Mouse (Mus musculus) small intestine, adult 2 months (tissue): ENCODE results near the gene Tmem39b. TPM values are rescaled to one million over a fixed set of nuclear protein-coding genes. Genes with fewer than 3 reads are reported as not detected.
"Not testable (repeated sequence)": the region's sequence is repeated elsewhere in the genome, so short reads cannot be mapped to it uniquely, and the experiment has no call there.

Experiments used
- H3K27ac ChIP-seq: fragments of 200-500 bp; 2 replicates; pipeline ENCODE4 v1.5.1; 2012; ENCODE audit warnings: low read depth, low read length, control low read depth, inconsistent platforms; ENCODE audit not compliant: insufficient read depth
- H3K27me3 ChIP-seq: fragments of 200-500 bp; 2 replicates; pipeline ENCODE4 v1.6.1; 2012; ENCODE audit warnings: mild to moderate bottlenecking, moderate library complexity, low read length, inconsistent platforms; ENCODE audit not compliant: control insufficient read depth, insufficient read depth
- H3K36me3 ChIP-seq: fragments of 200-500 bp; 2 replicates; pipeline ENCODE4 v1.6.1; 2012; ENCODE audit warnings: mild to moderate bottlenecking, low read length, control low read depth, inconsistent platforms; ENCODE audit not compliant: control insufficient read depth, insufficient read depth
- H3K4me1 ChIP-seq: fragments of 200-500 bp; 2 replicates; pipeline ENCODE4 v1.6.1; 2012; ENCODE audit warnings: low read length, inconsistent platforms, mixed read lengths; ENCODE audit not compliant: control insufficient read depth, insufficient read depth, insufficient read length
- H3K4me3 ChIP-seq: fragments of 200-500 bp; 2 replicates; pipeline ENCODE4 v1.5.1; 2012; ENCODE audit warnings: low read depth, mild to moderate bottlenecking, control low read depth, inconsistent platforms, low read length, moderate library complexity
- CTCF ChIP-seq: fragments of 200-500 bp; IDR thresholded peaks from 2 replicates; pipeline ENCODE4 v1.5.1; 2012; ENCODE audit warnings: low read depth, mild to moderate bottlenecking, control low read depth, inconsistent platforms, low read length, moderate library complexity, mixed read lengths; ENCODE audit not compliant: insufficient replicate concordance, insufficient read length; ENCODE audit errors: extremely low read depth
- POLR2A ChIP-seq: fragments of 200-500 bp; IDR thresholded peaks from 2 replicates; pipeline ENCODE4 v1.6.1; 2012; ENCODE audit warnings: low read depth, mild to moderate bottlenecking, control low read depth, inconsistent platforms, low read length, moderate library complexity
- WGBS: fragments of 180-500 bp; shearing (Covaris S2); methylation state at CpG from one replicate; pipeline ENCODE4 v1.1.7; 2018; 5-methylcytosine and 5-hydroxymethylcytosine counted together
- polyA plus RNA-seq: library from polyadenylated mRNA; depleted of rRNA; stranded (reverse); fragments of >200 nt; gene quantifications from 2 replicates; pipeline ENCODE4 v1.2.3, GENCODE M21; 2012

Tmem39b gene
- polyA plus RNA-seq, 1 experiment, result 21.4 TPM

DNA sequence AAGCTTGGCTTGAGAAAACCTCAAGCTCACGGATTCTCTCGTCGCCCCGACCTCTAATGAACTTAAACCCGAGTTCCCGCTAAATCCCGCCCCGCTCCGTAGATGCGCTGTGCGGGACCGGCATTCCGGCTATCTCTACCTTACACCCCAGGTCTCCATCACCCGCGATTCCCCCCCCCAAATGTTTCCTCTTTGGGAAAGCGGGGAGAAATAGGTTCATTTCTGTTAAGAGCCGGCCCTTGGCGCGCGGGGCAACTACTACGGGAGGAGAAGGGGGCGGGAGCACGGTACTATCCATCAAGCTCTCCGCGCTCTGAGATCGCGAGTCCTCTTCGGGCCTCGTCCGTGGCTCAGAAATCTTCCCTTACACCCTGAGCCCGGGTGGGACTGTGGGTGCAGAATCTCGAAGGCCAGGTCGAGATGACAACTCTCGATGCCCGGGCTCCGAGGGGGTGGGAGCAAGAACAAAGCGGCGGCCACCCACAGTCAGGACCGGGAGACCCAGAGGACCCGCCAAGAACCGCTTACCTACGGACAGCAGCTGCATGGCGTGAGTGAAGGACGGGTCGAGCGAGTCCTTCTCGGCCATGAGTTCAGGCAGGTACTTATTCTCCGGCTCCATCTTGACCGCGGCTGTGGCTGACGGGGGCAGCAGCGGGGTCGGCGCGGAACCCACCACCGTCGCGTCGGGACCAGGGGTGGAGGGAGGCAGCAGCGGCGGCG lies 44.8 kb upstream of the Tmem39b start:
- peaks cover 2% of the 10 kb centered on the region; the same call in 1 of the 2 replicates for H3K4me1 ChIP-seq
- no peaks in the 10 kb centered on the region for H3K27me3 ChIP-seq
- peak overlapping the region; percentile 91 for H3K27ac ChIP-seq
- peaks cover 4% of the 10 kb centered on the region; the same call in 1 of the 2 replicates for H3K36me3 ChIP-seq
- peak overlapping the region; percentile 85 for H3K4me3 ChIP-seq
- TF ChIP-seq POLR2A (no peak), CTCF (no peak)
- WGBS, result 1% methylated on average over 62 of the region's 62 CpGs

DNA sequence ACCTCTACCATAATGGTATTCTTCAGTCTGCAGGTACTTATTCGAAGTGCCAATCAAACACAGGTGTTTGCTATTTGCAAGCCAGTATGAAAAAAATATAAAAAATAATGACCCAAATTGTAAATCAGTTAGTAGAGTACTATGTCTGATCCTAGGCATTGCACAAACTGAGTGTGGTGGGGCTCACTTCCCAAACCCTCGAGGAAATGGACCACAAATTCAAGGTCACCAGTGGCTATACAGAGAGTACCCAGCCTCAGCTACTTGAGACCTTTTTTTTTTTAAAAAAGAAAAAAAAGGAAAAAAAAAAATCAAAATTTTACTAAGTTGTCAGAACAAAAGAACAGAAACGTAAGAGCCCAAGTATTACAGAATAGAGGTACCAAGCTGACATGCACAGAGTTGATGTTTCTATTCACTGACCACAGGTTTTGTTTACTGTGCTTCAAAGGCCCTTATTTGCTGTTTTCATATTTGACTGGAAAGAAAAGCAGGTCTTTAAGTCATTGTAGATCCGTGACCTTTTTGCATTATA lies 42.5 kb upstream of the Tmem39b start:
- WGBS, result 59% methylated on average over 4 of the region's 4 CpGs
- Histone ChIP-seq H3K4me1 (peaks cover 2% of the 10 kb centered on the region; the same call in 1 of the 2 replicates), H3K27me3 (no peaks in the 10 kb centered on the region), H3K27ac (no peak overlapping the region), H3K4me3 (no peak overlapping the region), H3K36me3 (peaks cover 4% of the 10 kb centered on the region; the same call in 1 of the 2 replicates)
- no peak for TF ChIP-seq CTCF

DNA sequence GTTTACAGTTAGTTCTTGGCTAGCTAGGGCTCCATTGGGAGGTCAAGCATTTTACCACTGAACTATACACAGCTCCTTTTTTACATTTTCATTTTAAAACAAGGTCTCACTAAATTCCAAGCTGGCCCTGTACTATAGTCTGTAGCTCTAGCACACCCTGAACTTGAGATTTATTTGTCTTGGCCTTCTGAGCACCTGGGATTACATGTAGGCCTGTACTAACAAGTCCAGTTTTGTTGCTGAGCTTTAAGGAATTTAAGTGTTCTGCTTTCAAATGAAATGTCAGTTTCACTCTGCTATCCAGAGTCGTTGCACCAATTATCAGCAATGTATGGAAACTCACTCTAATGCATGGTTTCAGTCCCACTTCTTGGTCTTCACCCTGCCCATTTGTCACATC lies 39.5 kb upstream of the Tmem39b start:
- WGBS, result 59% methylated on average over 1 of the region's 1 CpGs
- Histone ChIP-seq H3K36me3 (peaks cover 7% of the 10 kb centered on the region; the same call in 1 of the 2 replicates), H3K4me1 (peaks cover 2% of the 10 kb centered on the region; the same call in 1 of the 2 replicates), H3K27ac (no peak overlapping the region), H3K27me3 (no peaks in the 10 kb centered on the region), H3K4me3 (no peak overlapping the region)
- no peak for TF ChIP-seq CTCF
- no peak for TF ChIP-seq POLR2A

DNA sequence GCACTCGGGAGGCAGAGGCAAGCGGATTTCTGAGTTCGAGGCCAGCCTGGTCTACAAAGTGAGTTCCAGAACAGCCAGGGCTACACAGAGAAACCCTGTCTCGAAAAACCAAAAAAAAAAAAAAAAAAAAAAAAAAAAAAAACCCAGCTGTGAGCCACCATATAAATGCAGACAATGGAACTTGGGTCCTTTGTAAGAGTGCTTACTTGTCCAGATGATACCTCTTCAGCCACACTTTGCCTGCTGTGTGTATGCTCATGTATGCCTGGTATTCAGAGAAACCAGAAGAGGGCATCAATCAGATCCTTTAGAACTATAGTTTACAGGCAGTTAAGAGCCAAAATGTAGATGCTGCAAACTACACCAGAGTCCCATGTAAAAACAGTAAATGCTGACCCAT lies 38.8 kb upstream of the Tmem39b start:
- H3K27ac ChIP-seq, H3K4me1 ChIP-seq, H3K36me3 ChIP-seq, H3K27me3 ChIP-seq, H3K4me3 ChIP-seq: not testable (repeated sequence)
- WGBS, result 87% methylated on average over 4 of the region's 4 CpGs

DNA sequence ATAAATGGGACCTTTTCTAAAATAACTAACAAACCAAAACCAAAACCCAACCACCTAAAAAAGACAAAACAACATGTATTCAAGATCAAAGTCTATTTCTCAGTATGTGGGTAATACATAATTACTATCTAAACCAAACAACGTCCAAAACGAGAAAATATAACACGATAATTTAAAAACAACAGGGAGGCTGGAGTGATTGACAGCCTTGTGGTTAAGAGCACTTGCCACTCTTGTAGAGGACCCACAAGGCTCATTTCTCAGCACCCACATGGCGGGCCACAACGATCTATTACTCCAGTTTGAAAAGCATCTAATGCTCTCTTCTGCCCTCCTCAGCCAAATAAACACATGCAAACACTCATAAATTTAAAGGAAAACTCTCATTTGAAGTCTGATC lies 34.8 kb upstream of the Tmem39b start:
- 52% methylated on average over 5 of the region's 5 CpGs for WGBS
- Histone ChIP-seq H3K4me1 (0 out of 2 replicates have a peak, but pooled peaks cover 2% of the 10 kb centered on the region), H3K27me3 (no peaks in the 10 kb centered on the region), H3K27ac (no peak overlapping the region), H3K36me3 (peaks cover 21% of the 10 kb centered on the region), H3K4me3 (no peak overlapping the region)
- TF ChIP-seq POLR2A, result no peak
- no peak for TF ChIP-seq CTCF

DNA sequence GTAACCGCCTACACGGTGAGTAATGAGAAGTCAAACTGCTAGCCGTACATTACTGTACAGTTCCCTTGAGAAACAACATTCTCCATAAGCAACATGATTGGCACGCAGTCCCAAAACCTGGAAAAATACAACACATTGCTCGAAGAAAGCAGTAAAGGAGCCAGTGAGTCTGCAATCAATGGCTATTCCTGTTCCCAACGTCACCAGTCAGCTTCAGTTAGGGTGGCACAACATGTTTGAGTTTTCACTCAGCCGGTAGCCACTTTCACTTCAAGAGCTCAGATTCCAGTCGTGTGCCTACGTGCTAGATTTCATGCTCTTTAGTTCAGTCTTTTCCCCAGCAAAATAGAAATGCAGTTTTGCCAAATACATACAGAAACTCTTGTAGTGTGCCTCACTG lies 19.7 kb upstream of the Tmem39b start:
- Histone ChIP-seq H3K27ac (no peak overlapping the region), H3K4me1 (no peaks in the 10 kb centered on the region), H3K27me3 (no peaks in the 10 kb centered on the region), H3K36me3 (peaks cover 65% of the 10 kb centered on the region), H3K4me3 (no peak overlapping the region)
- TF ChIP-seq POLR2A (no peak), CTCF (no peak)
- 92% methylated on average over 9 of the region's 9 CpGs for WGBS

DNA sequence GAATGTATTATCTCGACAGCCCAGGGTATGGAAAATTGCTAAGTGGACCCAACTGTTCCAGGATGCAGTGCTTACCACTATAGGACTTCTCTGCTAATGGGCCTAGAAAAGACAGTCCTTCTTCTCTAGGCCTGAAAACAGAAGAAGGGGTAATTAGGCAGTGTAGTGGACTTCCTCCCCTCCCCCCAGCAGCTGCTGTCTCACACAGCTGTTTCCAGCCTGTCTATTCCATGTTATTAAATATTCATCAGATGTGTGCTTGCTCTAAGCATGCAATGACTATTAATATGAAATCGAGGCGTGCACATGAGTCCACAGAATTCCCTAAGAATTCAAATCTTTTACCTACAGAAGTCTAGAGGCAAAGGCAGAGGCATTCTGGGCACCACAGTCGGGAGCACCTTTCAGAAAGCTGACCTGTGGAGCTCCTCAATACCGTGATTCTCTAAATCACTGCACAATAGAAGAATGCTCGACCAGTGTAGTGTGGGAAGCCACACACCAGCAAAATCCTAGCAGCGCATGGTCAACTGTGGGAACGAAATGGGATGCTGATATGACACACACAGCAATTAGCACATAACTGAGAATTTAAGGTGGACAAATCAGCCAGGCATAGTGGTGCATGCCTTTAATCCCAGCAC lies 13.0 kb upstream of the Tmem39b start:
- 87% methylated on average over 8 of the region's 8 CpGs for WGBS
- no peaks in the 10 kb centered on the region for H3K4me1 ChIP-seq
- TF ChIP-seq POLR2A (no peak), CTCF (no peak)
- peaks cover 59% of the 10 kb centered on the region for H3K36me3 ChIP-seq
- H3K27me3 ChIP-seq, result no peaks in the 10 kb centered on the region
- H3K27ac ChIP-seq, result no peak overlapping the region
- no peak overlapping the region for H3K4me3 ChIP-seq
